Mouse (Mus musculus): ENCODE results near the gene Dgkh.
"Not testable (repeated sequence)": the region's sequence is repeated elsewhere in the genome, so short reads cannot be mapped to it uniquely, and the experiment has no call there.

The Dgkh gene

GRCm38 (mm10) chr14:78732617-78733312 is at the start of gene Dgkh:
TSS of gene Dgkh (minus strand) at chr14:78732776.
- DNase-seq (ENCODE audit: low read depth), result peak; percentile 87

- DNase-seq (ENCODE audit: low read depth), result no peak
Measured at GRCm38 (mm10) chr14:78777215-78777614, 44.6 kb upstream of the Dgkh start.

GRCm38 (mm10) chr14:78776659-78777058 is 44.1 kb upstream of the Dgkh start:
- no peak for DNase-seq (ENCODE audit: low read depth)

GRCm38 (mm10) chr14:78775699-78776098 is 43.1 kb upstream of the Dgkh start:
- DNase-seq (ENCODE audit: low read depth), result no peak

- no peak for DNase-seq (ENCODE audit: low read depth)
Measured at GRCm38 (mm10) chr14:78775226-78775625, 42.6 kb upstream of the Dgkh start.

- no peak for DNase-seq (ENCODE audit: low read depth)
Measured at GRCm38 (mm10) chr14:78770457-78770856, 37.9 kb upstream of the Dgkh start.

GRCm38 (mm10) chr14:78761064-78761463 is 28.5 kb upstream of the Dgkh start:
- no peak for DNase-seq (ENCODE audit: low read depth)

GRCm38 (mm10) chr14:78759491-78759890 is 26.9 kb upstream of the Dgkh start:
- no peak for DNase-seq (ENCODE audit: low read depth)

GRCm38 (mm10) chr14:78755316-78755715 is 22.7 kb upstream of the Dgkh start:
- DNase-seq (ENCODE audit: low read depth), result no peak

GRCm38 (mm10) chr14:78748692-78749091 is 16.1 kb upstream of the Dgkh start:
- no peak for DNase-seq (ENCODE audit: low read depth)

GRCm38 (mm10) chr14:78747969-78748651 is 15.5 kb upstream of the Dgkh start:
- peak; percentile 86 for DNase-seq (ENCODE audit: low read depth)

GRCm38 (mm10) chr14:78747454-78747853 is 14.9 kb upstream of the Dgkh start:
- DNase-seq (ENCODE audit: low read depth), result no peak

- no peak for DNase-seq (ENCODE audit: low read depth)
Measured at GRCm38 (mm10) chr14:78734605-78735004, 2.0 kb upstream of the Dgkh start.

GRCm38 (mm10) chr14:78734203-78734602 is 1.6 kb upstream of the Dgkh start:
- peak; percentile 70 for DNase-seq (ENCODE audit: low read depth)

- DNase-seq (ENCODE audit: low read depth), result peak; percentile 45
Measured at GRCm38 (mm10) chr14:78733366-78734076, 945 bp upstream of the Dgkh start.

- DNase-seq (ENCODE audit: low read depth), result peak; percentile 18
Measured at GRCm38 (mm10) chr14:78731852-78732616, 542 bp downstream of the Dgkh start.

- peak; percentile 60 for DNase-seq (ENCODE audit: low read depth)
Measured at GRCm38 (mm10) chr14:78731240-78731639, 1.3 kb downstream of the Dgkh start.

GRCm38 (mm10) chr14:78725976-78726375 is 6.6 kb downstream of the Dgkh start:
- DNase-seq (ENCODE audit: low read depth), result no peak

- no peak for DNase-seq (ENCODE audit: low read depth)
Measured at GRCm38 (mm10) chr14:78725307-78725956, 7.1 kb downstream of the Dgkh start.

- no peak for DNase-seq (ENCODE audit: low read depth)
Measured at GRCm38 (mm10) chr14:78724414-78725306, 7.9 kb downstream of the Dgkh start.

- not testable (repeated sequence) for DNase-seq (ENCODE audit: low read depth)
Measured at GRCm38 (mm10) chr14:78723655-78724054, 8.9 kb downstream of the Dgkh start.
